In genomic region chr9:106104401-106104800, GRCm38 (mm10) we compare ENCODE assay signal across 18 mouse cellular contexts. TPM values are rescaled to one million over a fixed set of nuclear protein-coding genes. Genes with fewer than 3 reads are reported as not detected.
DNase-seq lines count a peak whose midpoint lies in the region; ATAC-seq and TF ChIP-seq lines count a peak whose summit lies in the region.
"Had no signal": no experiment of that assay in that cellular context is flagged by ENCODE, and none has a peak within 500 bp of the region (broad histone marks: within the 10 kb centered on the region; RNA-seq: fewer than 3 reads in every experiment).

No protein-coding gene starts in this region.

- ATAC-seq in kidney, embryonic 14.5 days (ENCODE audit: low FRiP score, low TSS enrichment) = peak; percentile 62; the same call in 1 of the 2 replicates
- ATAC-seq in lung, postnatal 0 days = no peak
- ATAC-seq: activated CD4-positive, CD25-positive, alpha-beta regulatory T cell, adult 4 months; forebrain, embryonic 15.5 days; Patski had no signal

- no peak overlapping the region for H3K9ac ChIP-seq in kidney, embryonic 14.5 days (ENCODE audit: low read depth, low read length)
- H3K9ac ChIP-seq in lung, postnatal 0 days (replicated peaks; ENCODE audit: low read depth) = no peak overlapping the region
- H3K9ac ChIP-seq: embryonic facial prominence, embryonic 12.5 days; forebrain, embryonic 15.5 days; heart, embryonic 12.5 days had no signal

- no peaks in the 10 kb centered on the region for H3K4me1 ChIP-seq in kidney, embryonic 14.5 days (ENCODE audit: control insufficient read depth, insufficient read depth, low read length)
- H3K4me1 ChIP-seq in lung, postnatal 0 days (ENCODE audit: insufficient read depth, low read depth, low read length) = no peaks in the 10 kb centered on the region
- H3K4me1 ChIP-seq: forebrain, embryonic 15.5 days; heart, embryonic 12.5 days had no signal

- H3K27me3 ChIP-seq in kidney, embryonic 14.5 days (ENCODE audit: control insufficient read depth, insufficient read depth, low read length) = no peaks in the 10 kb centered on the region
- no peaks in the 10 kb centered on the region for H3K27me3 ChIP-seq in lung, postnatal 0 days (replicated peaks; ENCODE audit: insufficient read depth, low read length)
- H3K27me3 ChIP-seq: embryonic facial prominence, embryonic 12.5 days; forebrain, embryonic 15.5 days; heart, embryonic 12.5 days had no signal

- TF ChIP-seq EP300 in lung, postnatal 0 days (IDR thresholded peaks at IDR 0.05) = no peak

- no peak overlapping the region for H3K4me2 ChIP-seq in kidney, embryonic 14.5 days (replicated peaks; ENCODE audit: low read depth, low read length)
- no peak overlapping the region for H3K4me2 ChIP-seq in lung, postnatal 0 days (replicated peaks; ENCODE audit: low read depth, low read length)
- H3K4me2 ChIP-seq: embryonic facial prominence, embryonic 12.5 days; forebrain, embryonic 15.5 days; heart, embryonic 12.5 days had no signal

- no peaks in the 10 kb centered on the region for H3K9me3 ChIP-seq in kidney, embryonic 14.5 days (ENCODE audit: control insufficient read depth, low read length)
- H3K9me3 ChIP-seq in lung, postnatal 0 days (ENCODE audit: low read length) = no peaks in the 10 kb centered on the region
- H3K9me3 ChIP-seq: forebrain, embryonic 15.5 days had no signal

- H3K4me3 ChIP-seq in kidney, embryonic 14.5 days (ENCODE audit: low read length) = no peak overlapping the region
- H3K4me3 ChIP-seq in lung, postnatal 0 days (ENCODE audit: low read depth, low read length) = no peak overlapping the region
- H3K4me3 ChIP-seq: embryonic facial prominence, embryonic 12.5 days; forebrain, embryonic 15.5 days; heart, embryonic 12.5 days; hindbrain, embryonic 10.5 days had no signal

- no peak for TF ChIP-seq CTCF in lung, postnatal 0 days (IDR thresholded peaks at IDR 0.05)

- H3K36me3 ChIP-seq in kidney, embryonic 14.5 days (ENCODE audit: control insufficient read depth, insufficient read depth, low read length) = no peaks in the 10 kb centered on the region
- H3K36me3 ChIP-seq in lung, postnatal 0 days (ENCODE audit: insufficient read depth, low read length) = no peaks in the 10 kb centered on the region
- H3K36me3 ChIP-seq: embryonic facial prominence, embryonic 12.5 days; forebrain, embryonic 15.5 days; heart, embryonic 12.5 days; hindbrain, embryonic 10.5 days had no signal

- WGBS in kidney, embryonic 14.5 days = 20% methylated on average over 7 of the region's 7 CpGs
- WGBS in lung, postnatal 0 days = 70% methylated on average over 7 of the region's 7 CpGs

- no peak for DNase-seq in kidney, adult 8-10 months
- peak; percentile 47 for DNase-seq in kidney, postnatal 10 days
- DNase-seq in kidney, postnatal 25 days = no peak
- DNase-seq in kidney, postnatal 4 days = peak; percentile 32 to 56
- DNase-seq in retina, postnatal 1 day = peak; percentile 83
- DNase-seq in lung, postnatal 0 days (ENCODE audit: low spot score) = no peak
- DNase-seq: adrenal gland, postnatal 14 days; cerebellum, adult 11-12 months; cerebellum, adult 9-10 months; cerebellum, postnatal 25 days; gastrocnemius, postnatal 10 days had no signal

- no peak overlapping the region for H3K27ac ChIP-seq in kidney, embryonic 14.5 days (ENCODE audit: low read depth, low read length)
- no peak overlapping the region for H3K27ac ChIP-seq in lung, postnatal 0 days (ENCODE audit: low read length)
- H3K27ac ChIP-seq: embryonic facial prominence, embryonic 12.5 days; forebrain, embryonic 15.5 days; hindbrain, embryonic 10.5 days had no signal

RNA-seq across cellular contexts. Expression of gene Col6a4, which starts 7.8 kb away (rescaled TPM):
- 0.50 and 0.76 TPM in 2 replicates for polyA plus RNA-seq in kidney, embryonic 14.5 days (2014; fragmentation: Nextera tagmentation; extraction: Ambion mirVana)
- 0.81 and 0.93 TPM in 2 replicates for polyA plus RNA-seq in lung, postnatal 0 days (2015; fragmentation: Nextera tagmentation; extraction: Ambion mirVana)
- polyA plus RNA-seq: heart, embryonic 12.5 days had no signal

RNA-seq across cellular contexts. Expression of gene Glyctk, which starts 53.5 kb away (rescaled TPM):
- polyA plus RNA-seq in kidney, embryonic 14.5 days (2014; fragmentation: Nextera tagmentation; extraction: Ambion mirVana) = 1.3 and 4.2 TPM in 2 replicates
- polyA plus RNA-seq in lung, postnatal 0 days (2015; fragmentation: Nextera tagmentation; extraction: Ambion mirVana) = 0.67 and 0.71 TPM in 2 replicates

Comparison
In these comparisons a context has a peak if more than half of its experiments do, and no peak if none do; other contexts are left out.
1. DNase-seq: peak in kidney, postnatal 10 days (single experiment), kidney, postnatal 4 days (2 of 2) and retina, postnatal 1 day (single experiment); none in kidney, adult 8-10 months (0 of 2), kidney, postnatal 25 days (0 of 2) and lung, postnatal 0 days (single experiment).